In genomic region chr5:23843674-23844530, GRCm38 (mm10) we compare ENCODE assay signal across 8 mouse cellular contexts. TPM values are rescaled to one million over a fixed set of nuclear protein-coding genes. Genes with fewer than 3 reads are reported as not detected.
DNase-seq lines count a peak whose midpoint lies in the region; ATAC-seq and TF ChIP-seq lines count a peak whose summit lies in the region.

Gene Tomm7 (minus strand): TSS chr5:23844161.

- no peaks in the 10 kb centered on the region for H3K9me3 ChIP-seq in embryonic facial prominence, embryonic 15.5 days (replicated peaks)
- no peaks in the 10 kb centered on the region for H3K9me3 ChIP-seq in limb, embryonic 14.5 days (ENCODE audit: control insufficient read depth, low read length)
- no peaks in the 10 kb centered on the region for H3K9me3 ChIP-seq in midbrain, postnatal 0 days (ENCODE audit: low read length)

- no peak for TF ChIP-seq CTCF in bone marrow, adult 2 months (IDR thresholded peaks at IDR 0.05; ENCODE audit: control insufficient read depth, insufficient read depth, low read length)
- TF ChIP-seq CTCF in midbrain, postnatal 0 days (IDR thresholded peaks at IDR 0.05), result peak; percentile 57

- peaks cover 8% of the 10 kb centered on the region for H3K36me3 ChIP-seq in embryonic facial prominence, embryonic 15.5 days
- H3K36me3 ChIP-seq in limb, embryonic 14.5 days (ENCODE audit: control insufficient read depth, insufficient read depth, low read length), result peaks cover 12% of the 10 kb centered on the region
- 0 out of 2 replicates have a peak, but pooled peaks cover 3% of the 10 kb centered on the region for H3K36me3 ChIP-seq in midbrain, postnatal 0 days (ENCODE audit: insufficient read depth, low read length)

- peak; percentile 88; the same call in 1 of the 2 replicates for TF ChIP-seq POLR2A in bone marrow, adult 2 months (IDR thresholded peaks at IDR 0.05; ENCODE audit: borderline replicate concordance, control insufficient read depth, low read depth, low read length)
- peak; percentile 24; the same call in 1 of the 2 replicates for TF ChIP-seq POLR2A in limb, embryonic 14.5 days (IDR thresholded peaks at IDR 0.05; ENCODE audit: borderline replicate concordance, extremely low read depth, insufficient read depth, insufficient read length)

- peak within 1 kb of the TSS; percentile 86 for H3K4me3 ChIP-seq in bone marrow, adult 2 months (replicated peaks; ENCODE audit: control insufficient read depth, low read depth, low read length)
- peak within 1 kb of the TSS; percentile 80 for H3K4me3 ChIP-seq in embryonic facial prominence, embryonic 15.5 days (replicated peaks)
- H3K4me3 ChIP-seq in limb, embryonic 14.5 days (replicated peaks; ENCODE audit: low read length), result peak within 1 kb of the TSS; percentile 61
- peak within 1 kb of the TSS; percentile 65 for H3K4me3 ChIP-seq in midbrain, postnatal 0 days (ENCODE audit: low read depth, low read length)

- H3K4me2 ChIP-seq in embryonic facial prominence, embryonic 15.5 days (replicated peaks), result peak within 1 kb of the TSS; percentile 60
- peak within 1 kb of the TSS; percentile 72 for H3K4me2 ChIP-seq in limb, embryonic 14.5 days (replicated peaks; ENCODE audit: low read depth, low read length, severe bottlenecking)
- H3K4me2 ChIP-seq in midbrain, postnatal 0 days (ENCODE audit: low read depth, low read length, poor library complexity, severe bottlenecking), result peak within 1 kb of the TSS; percentile 63

- H3K9ac ChIP-seq in embryonic facial prominence, embryonic 15.5 days, result peak within 1 kb of the TSS; percentile 75
- H3K9ac ChIP-seq in limb, embryonic 14.5 days (ENCODE audit: low read depth, low read length, severe bottlenecking), result peak within 1 kb of the TSS; percentile 84
- H3K9ac ChIP-seq in midbrain, postnatal 0 days (replicated peaks; ENCODE audit: low read length, poor library complexity, severe bottlenecking), result peak within 1 kb of the TSS; percentile 59

- peak; percentile 94 for ATAC-seq in embryonic facial prominence, embryonic 15.5 days (ENCODE audit: insufficient number of reproducible peaks, low FRiP score, low TSS enrichment, low read depth)
- peak; percentile 97 for ATAC-seq in limb, embryonic 14.5 days (ENCODE audit: low FRiP score, low read depth)
- peak; percentile 91 for ATAC-seq in midbrain, postnatal 0 days (ENCODE audit: low FRiP score)

- peak; percentile 97 for DNase-seq in 416B (ENCODE audit: low read depth)
- DNase-seq in heart, adult 8-10 months (ENCODE audit: low spot score), result peak; percentile 98
- DNase-seq in kidney, adult 9 months, result peak; percentile 97
- DNase-seq in limb, embryonic 14.5 days (ENCODE audit: low spot score), result peak; percentile 100
- peak; percentile 99 for DNase-seq in midbrain, postnatal 0 days (ENCODE audit: low spot score)
- peak; percentile 92 to 93 for DNase-seq in spleen, postnatal 14 days (ENCODE audit: low spot score in 2 of 2)

- under 1% methylated on average over 44 of the region's 44 CpGs for WGBS in bone marrow, adult 2 months
- WGBS in embryonic facial prominence, embryonic 15.5 days, result under 1% methylated on average over 44 of the region's 44 CpGs
- under 1% methylated on average over 41 of the region's 44 CpGs for WGBS in limb, embryonic 14.5 days
- under 1% methylated on average over 44 of the region's 44 CpGs for WGBS in midbrain, postnatal 0 days

- H3K27me3 ChIP-seq in embryonic facial prominence, embryonic 15.5 days, result no peaks in the 10 kb centered on the region
- no peaks in the 10 kb centered on the region for H3K27me3 ChIP-seq in limb, embryonic 14.5 days (ENCODE audit: control insufficient read depth, insufficient read depth, low read length)
- H3K27me3 ChIP-seq in midbrain, postnatal 0 days (ENCODE audit: insufficient read depth, low read length), result no peaks in the 10 kb centered on the region

- no peaks in the 10 kb centered on the region; the same call in 1 of the 2 replicates for H3K4me1 ChIP-seq in bone marrow, adult 2 months (ENCODE audit: control insufficient read depth, insufficient read depth, low read length)
- peaks cover 11% of the 10 kb centered on the region for H3K4me1 ChIP-seq in embryonic facial prominence, embryonic 15.5 days
- H3K4me1 ChIP-seq in limb, embryonic 14.5 days (ENCODE audit: control insufficient read depth, insufficient read depth, low read length), result peaks cover 4% of the 10 kb centered on the region
- peaks cover 4% of the 10 kb centered on the region; the same call in 1 of the 2 replicates for H3K4me1 ChIP-seq in midbrain, postnatal 0 days (ENCODE audit: insufficient read depth, low read length)

- peak within 1 kb of the TSS; percentile 55 for H3K27ac ChIP-seq in bone marrow, adult 2 months (ENCODE audit: control insufficient read depth, insufficient read depth, low read depth, low read length, poor library complexity)
- peak within 1 kb of the TSS; percentile 93 for H3K27ac ChIP-seq in embryonic facial prominence, embryonic 15.5 days (replicated peaks)
- peak within 1 kb of the TSS; percentile 76 for H3K27ac ChIP-seq in limb, embryonic 14.5 days (replicated peaks; ENCODE audit: low read depth, low read length)
- peak within 1 kb of the TSS; percentile 77 for H3K27ac ChIP-seq in midbrain, postnatal 0 days (ENCODE audit: low read depth, low read length)

RNA-seq across cellular contexts. Expression of gene Tomm7, which starts in this region (rescaled TPM):
- polyA plus RNA-seq in bone marrow, adult 2 months (2011; ENCODE audit: insufficient read depth, insufficient read length, low replicate concordance, missing spikeins), result 42.3 and 61.4 TPM in 2 replicates
- polyA plus RNA-seq in embryonic facial prominence, embryonic 15.5 days (2015; fragmentation: Nextera tagmentation; extraction: Ambion mirVana), result 109 TPM in 2 replicates
- 100 to 1,000 TPM in 2 of 4 experiments, 10 to 100 TPM in 2; 97.9 to 120 (median 104) TPM for total RNA-seq in heart, adult 8-10 months (2022)
- polyA plus RNA-seq in limb, embryonic 14.5 days (2012; rRNA removed), result 79.3 and 86.3 TPM in 2 replicates
- polyA plus RNA-seq in limb, embryonic 14.5 days (2014; fragmentation: Nextera tagmentation; extraction: Ambion mirVana), result 109 and 113 TPM in 2 replicates
- 15.6 and 22.8 TPM in 2 replicates for total RNA-seq in midbrain, postnatal 0 days (2014; rRNA removed)
- polyA plus RNA-seq in midbrain, postnatal 0 days (2015; fragmentation: Nextera tagmentation; extraction: Ambion mirVana), result 75.9 and 78.4 TPM in 2 replicates

Comparison
In these comparisons a context has a peak if more than half of its experiments do, and no peak if none do; other contexts are left out.
1. Peak in every context shown above with its lines: DNase-seq, ATAC-seq, H3K4me3 ChIP-seq and H3K27ac ChIP-seq.